Mouse (Mus musculus) bone marrow, adult 2 months (tissue): ENCODE results near the gene Lrrc1.

Experiments
- CTCF ChIP-seq: fragments of 200-500 bp; IDR thresholded peaks from 2 replicates; pipeline ENCODE4 v1.5.1; 2011; ENCODE audit warnings: low read length, control low read depth; ENCODE audit not compliant: control insufficient read depth, insufficient read depth
- POLR2A ChIP-seq: fragments of 200-500 bp; IDR thresholded peaks from 2 replicates; pipeline ENCODE4 v1.6.1; 2011; ENCODE audit warnings: low read depth, mild to moderate bottlenecking, control low read depth, low read length, borderline replicate concordance; ENCODE audit not compliant: control insufficient read depth

- TF ChIP-seq CTCF = no peak
- TF ChIP-seq POLR2A = no peak
Observed at GRCm38 (mm10) chr9:77557181-77557580, 12.5 kb upstream of the Lrrc1 start.
